Mouse (Mus musculus) midbrain, postnatal 0 days (tissue): ENCODE measurements around the gene Ttc7b. TPM values are rescaled to one million over a fixed set of nuclear protein-coding genes. Genes with fewer than 3 reads are reported as not detected.

Experiments used
- ATAC-seq: fragments of 200-750 bp; cut with Nextera tagmentation; 2 replicates; pipeline ENCODE4 v1.8.0; 2017; ENCODE audit warnings: moderate number of reproducible peaks, mild to moderate bottlenecking, moderate TSS enrichment, moderate library complexity; ENCODE audit not compliant: low FRiP score
- DNase-seq: peaks from one replicate; pipeline ENCODE4 v3.0.0-alpha.2; 2015; ENCODE audit warnings: low spot score
- H3K27ac ChIP-seq: fragments of 300-500 bp; sonication (generic); 2 replicates; pipeline ENCODE4 v1.5.1; 2014; ENCODE audit warnings: low read depth, mild to moderate bottlenecking, low read length, mixed read lengths
- H3K27me3 ChIP-seq: fragments of 300-500 bp; sonication (generic); 2 replicates; pipeline ENCODE4 v1.6.1; 2014; ENCODE audit warnings: low read length, control low read depth, mixed read lengths; ENCODE audit not compliant: insufficient read depth
- H3K36me3 ChIP-seq: fragments of 300-500 bp; sonication (generic); 2 replicates; pipeline ENCODE4 v1.6.1; 2014; ENCODE audit warnings: low read length, control low read depth, mixed read lengths; ENCODE audit not compliant: insufficient read depth
- H3K4me1 ChIP-seq: fragments of 300-500 bp; sonication (generic); 2 replicates; pipeline ENCODE4 v1.6.1; 2014; ENCODE audit warnings: mild to moderate bottlenecking, control low read depth, antibody characterized with exemption, low read length, mixed read lengths; ENCODE audit not compliant: insufficient read depth
- H3K4me2 ChIP-seq: fragments of 300-500 bp; sonication (generic); 2 replicates; pipeline ENCODE4 v1.6.1; 2014; ENCODE audit warnings: low read depth, mild to moderate bottlenecking, low read length, mixed read lengths; ENCODE audit not compliant: poor library complexity, severe bottlenecking
- H3K4me3 ChIP-seq: fragments of 300-500 bp; sonication (generic); 2 replicates; pipeline ENCODE4 v1.5.1; 2014; ENCODE audit warnings: low read depth, mild to moderate bottlenecking, low read length, moderate library complexity
- H3K9ac ChIP-seq: fragments of 300-500 bp; sonication (generic); replicated peaks from 2 replicates; pipeline ENCODE4 v1.6.1; 2014; ENCODE audit warnings: mild to moderate bottlenecking, low read length, moderate library complexity, mixed read lengths; ENCODE audit not compliant: poor library complexity, severe bottlenecking
- H3K9me3 ChIP-seq: fragments of 300-500 bp; sonication (generic); 2 replicates; pipeline ENCODE4 v1.6.1; 2016; ENCODE audit warnings: low read length, control low read depth
- CTCF ChIP-seq: IDR thresholded peaks from 2 replicates; pipeline ENCODE4 v1.5.1; 2016; ENCODE audit warnings: antibody characterized with exemption, mild to moderate bottlenecking
- WGBS: fragments of 180-500 bp; shearing (Covaris S2); extraction: QIAGEN DNeasy Blood & Tissue Kit; methylation state at CpG from one replicate; pipeline ENCODE4 v1.1.7; 2014; 5-methylcytosine and 5-hydroxymethylcytosine counted together
- polyA plus RNA-seq: library from polyadenylated mRNA; unstranded; fragments of >200 nt; fragmentation: Nextera tagmentation; extraction: Ambion mirVana; gene quantifications from 2 replicates; pipeline ENCODE4 v1.2.1, GENCODE M21; 2015
- total RNA-seq: library from RNA; depleted of rRNA; stranded (reverse); fragments of >200 nt; gene quantifications from 2 replicates; pipeline ENCODE4 v1.2.3, GENCODE M21; 2014; rRNA removed

The Ttc7b gene
- total RNA-seq (38.9 and 55.5 TPM in 2 replicates), polyA plus RNA-seq (8.3 and 8.7 TPM in 2 replicates)

- 1% methylated on average over 29 of the region's 42 CpGs for WGBS
- no peaks in the 10 kb centered on the region for H3K27me3 ChIP-seq
- peak within 1 kb of the TSS; percentile 90 for H3K27ac ChIP-seq
- peak within 1 kb of the TSS; percentile 96 for H3K9ac ChIP-seq
- H3K4me1 ChIP-seq, result peaks cover 15% of the 10 kb centered on the region
- TF ChIP-seq CTCF, result peak; percentile 35
- H3K4me2 ChIP-seq, result peak within 1 kb of the TSS; percentile 86
- peak; percentile 40 for DNase-seq
- no peaks in the 10 kb centered on the region for H3K9me3 ChIP-seq
- peak within 1 kb of the TSS; percentile 89 for H3K4me3 ChIP-seq
- peak; percentile 66 for ATAC-seq
- H3K36me3 ChIP-seq, result no peaks in the 10 kb centered on the region
Measured at GRCm38 (mm10) chr12:100520794-100521186, at the start of gene Ttc7b. TSS of gene Ttc7b (minus strand) at chr12:100520826.

GRCm38 (mm10) chr12:100568831-100569230 lies 48.2 kb upstream of the Ttc7b start:
- 87% methylated on average over 7 of the region's 7 CpGs for WGBS
- no peak overlapping the region for H3K27ac ChIP-seq
- no peaks in the 10 kb centered on the region for H3K9me3 ChIP-seq

GRCm38 (mm10) chr12:100568105-100568504 lies 47.5 kb upstream of the Ttc7b start:
- no peak for DNase-seq
- 0 out of 2 replicates have a peak, but pooled peaks cover 2% of the 10 kb centered on the region for H3K36me3 ChIP-seq
- 86% methylated on average over 6 of the region's 6 CpGs for WGBS
- no peak for ATAC-seq
- no peak overlapping the region for H3K4me3 ChIP-seq
- H3K9ac ChIP-seq, result no peak overlapping the region
- no peak for TF ChIP-seq CTCF
- H3K4me2 ChIP-seq, result no peak overlapping the region
- no peaks in the 10 kb centered on the region for H3K27me3 ChIP-seq
- H3K27ac ChIP-seq, result no peak overlapping the region
- no peaks in the 10 kb centered on the region for H3K9me3 ChIP-seq
- no peaks in the 10 kb centered on the region for H3K4me1 ChIP-seq

More at GRCm38 (mm10) chr12:100568831-100569230, 48.2 kb upstream of the Ttc7b start:
- Histone ChIP-seq H3K4me2 (no peak overlapping the region), H3K4me3 (no peak overlapping the region), H3K27me3 (no peaks in the 10 kb centered on the region), H3K36me3 (0 out of 2 replicates have a peak, but pooled peaks cover 5% of the 10 kb centered on the region), H3K4me1 (no peaks in the 10 kb centered on the region), H3K9ac (no peak overlapping the region)
- ATAC-seq, result no peak
- no peak for TF ChIP-seq CTCF
- no peak for DNase-seq

GRCm38 (mm10) chr12:100567627-100568026 lies 47.0 kb upstream of the Ttc7b start:
- DNase-seq (no peak), ATAC-seq (no peak)
- Histone ChIP-seq H3K4me2 (no peak overlapping the region), H3K4me1 (no peaks in the 10 kb centered on the region), H3K9me3 (no peaks in the 10 kb centered on the region), H3K27ac (no peak overlapping the region), H3K27me3 (no peaks in the 10 kb centered on the region), H3K4me3 (no peak overlapping the region), H3K36me3 (no peaks in the 10 kb centered on the region), H3K9ac (no peak overlapping the region)
- 83% methylated on average over 3 of the region's 3 CpGs for WGBS
- TF ChIP-seq CTCF, result no peak

GRCm38 (mm10) chr12:100553675-100554074 lies 33.0 kb upstream of the Ttc7b start:
- H3K4me2 ChIP-seq, result no peak overlapping the region
- H3K4me1 ChIP-seq, result no peaks in the 10 kb centered on the region
- no peaks in the 10 kb centered on the region for H3K9me3 ChIP-seq
- H3K27ac ChIP-seq, result no peak overlapping the region
- no peak overlapping the region for H3K4me3 ChIP-seq
- ATAC-seq, result no peak
- H3K27me3 ChIP-seq, result no peaks in the 10 kb centered on the region
- WGBS, result 89% methylated on average over 6 of the region's 6 CpGs
- H3K9ac ChIP-seq, result no peak overlapping the region
- peaks cover 5% of the 10 kb centered on the region; the same call in 1 of the 2 replicates for H3K36me3 ChIP-seq
- no peak for TF ChIP-seq CTCF
- no peak for DNase-seq

GRCm38 (mm10) chr12:100551972-100552371 lies 31.3 kb upstream of the Ttc7b start:
- Histone ChIP-seq H3K4me3 (no peak overlapping the region), H3K36me3 (peaks cover 5% of the 10 kb centered on the region; the same call in 1 of the 2 replicates), H3K9me3 (no peaks in the 10 kb centered on the region), H3K27me3 (no peaks in the 10 kb centered on the region), H3K4me1 (no peaks in the 10 kb centered on the region), H3K4me2 (no peak overlapping the region), H3K9ac (no peak overlapping the region), H3K27ac (no peak overlapping the region)
- no peak for DNase-seq
- no peak for ATAC-seq
- WGBS, result 79% methylated on average over 1 of the region's 1 CpGs
- TF ChIP-seq CTCF, result no peak
